Mouse (Mus musculus): Measurements from ENCODE around the gene Usp25.

DNA sequence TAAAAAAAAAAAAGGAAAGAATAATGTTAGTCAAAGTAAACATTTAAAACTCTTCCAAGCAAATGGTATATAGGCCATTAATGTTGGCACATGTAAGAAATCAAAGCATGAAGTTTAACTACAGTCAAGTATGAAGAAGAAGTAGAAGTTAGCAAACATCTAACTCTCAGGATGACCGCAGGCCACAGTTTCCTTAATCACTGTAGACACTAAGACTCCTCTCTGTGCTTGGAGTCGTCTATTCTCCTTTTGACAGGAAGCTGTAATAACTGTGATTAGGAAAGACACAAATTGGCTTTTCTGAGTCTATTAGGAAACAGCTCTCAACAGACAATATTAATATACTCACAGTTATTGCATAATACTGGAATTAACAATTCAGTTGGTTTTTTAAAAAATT lies 70.6 kb downstream of the Usp25 start:
- TF ChIP-seq CTCF (IDR thresholded peaks at IDR 0.05; ENCODE audit: borderline replicate concordance, extremely low read depth, insufficient read depth, insufficient read length) (no peak), POLR2A (IDR thresholded peaks at IDR 0.05; ENCODE audit: borderline replicate concordance, extremely low read depth, insufficient read depth, insufficient read length, poor library complexity, severe bottlenecking) (no peak)

Data from brain, embryonic 14.5 days (tissue).